Mouse (Mus musculus) heart, embryonic 10.5 days (tissue): ENCODE results near the gene Amz1. TPM values are rescaled to one million over a fixed set of nuclear protein-coding genes. Genes with fewer than 3 reads are reported as not detected.
A peak's percentile ranks its signal among the peaks of the same experiment; 100 is the strongest.

Experiments used
- DNase-seq: peaks from one replicate; pipeline ENCODE4 v3.0.0-alpha.2; 2017; ENCODE audit warnings: low spot score
- H3K27ac ChIP-seq: fragments of 300-500 bp; sonication (generic); 2 replicates; pipeline ENCODE4 v1.5.1; 2016; ENCODE audit warnings: mild to moderate bottlenecking
- H3K27me3 ChIP-seq: fragments of 300-500 bp; sonication (generic); 2 replicates; pipeline ENCODE4 v1.6.1; 2016; ENCODE audit warnings: mild to moderate bottlenecking; ENCODE audit not compliant: poor library complexity, insufficient read depth, severe bottlenecking
- H3K36me3 ChIP-seq: fragments of 300-500 bp; sonication (generic); 2 replicates; pipeline ENCODE4 v1.6.1; 2016; ENCODE audit warnings: mild to moderate bottlenecking, moderate library complexity
- H3K4me1 ChIP-seq: fragments of 300-500 bp; sonication (generic); 2 replicates; pipeline ENCODE4 v1.6.1; 2016; ENCODE audit warnings: mild to moderate bottlenecking
- H3K4me3 ChIP-seq: fragments of 300-500 bp; sonication (generic); 2 replicates; pipeline ENCODE4 v1.5.1; 2016; ENCODE audit warnings: mild to moderate bottlenecking, moderate library complexity
- H3K9me3 ChIP-seq: fragments of 300-500 bp; sonication (generic); 2 replicates; pipeline ENCODE4 v1.6.1; 2016; ENCODE audit warnings: mild to moderate bottlenecking, moderate library complexity
- WGBS: fragments of 180-500 bp; shearing (Covaris S2); methylation state at CpG from one replicate; pipeline ENCODE4 v1.1.7; 2016; 5-methylcytosine and 5-hydroxymethylcytosine counted together
- polyA plus RNA-seq: library from polyadenylated mRNA; unstranded; fragments of >200 nt; fragmentation: Nextera tagmentation; extraction: Ambion mirVana; gene quantifications from 2 replicates; pipeline ENCODE4 v1.2.1, GENCODE M21; 2016

The Amz1 gene
- polyA plus RNA-seq, 1 experiment from 2014 or later = 1.2 TPM

DNA sequence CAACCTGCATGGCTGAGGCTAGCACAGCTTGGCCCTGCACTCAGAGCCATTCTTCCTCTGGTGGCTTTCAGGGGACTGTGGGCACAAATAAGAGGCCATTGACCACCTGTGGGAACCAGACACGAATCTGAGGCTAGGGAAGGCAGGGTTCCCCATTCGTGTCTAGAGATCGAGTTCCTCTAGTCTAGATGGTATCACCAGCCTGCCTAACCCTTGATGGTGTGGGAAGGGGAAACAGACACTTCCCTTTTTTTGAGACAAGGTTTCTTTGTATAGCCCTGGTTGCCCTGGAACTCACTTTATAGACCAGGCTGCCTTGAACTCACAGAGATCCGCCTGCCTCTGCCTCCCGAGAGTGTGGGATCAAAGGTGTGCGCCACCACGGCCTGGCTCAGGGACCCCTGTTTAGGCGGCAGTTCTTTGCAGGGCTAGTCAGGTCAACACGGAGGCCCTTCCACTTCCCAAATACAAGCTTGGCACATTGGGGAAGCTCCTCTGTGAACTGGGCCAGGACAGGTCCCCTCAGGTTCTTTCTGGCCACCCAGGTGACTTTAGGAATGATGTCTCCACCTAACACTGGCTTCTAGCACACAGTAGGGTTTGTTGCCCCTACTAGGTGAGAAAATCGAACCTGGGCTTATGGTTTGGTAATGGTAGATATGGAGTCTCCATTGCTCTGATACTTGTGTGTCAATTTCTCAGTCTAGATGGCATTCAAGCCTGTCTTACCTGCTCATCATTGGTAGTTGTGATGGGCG lies 7.3 kb downstream of the Amz1 start:
- WGBS = 78% methylated on average over 11 of the region's 11 CpGs
- H3K27ac ChIP-seq = no peak overlapping the region
- H3K27me3 ChIP-seq = peaks cover 22% of the 10 kb centered on the region
- H3K36me3 ChIP-seq = no peaks in the 10 kb centered on the region
- no peak overlapping the region for H3K4me3 ChIP-seq
- peaks cover 18% of the 10 kb centered on the region for H3K4me1 ChIP-seq
- no peaks in the 10 kb centered on the region for H3K9me3 ChIP-seq
- no peak for DNase-seq

DNA sequence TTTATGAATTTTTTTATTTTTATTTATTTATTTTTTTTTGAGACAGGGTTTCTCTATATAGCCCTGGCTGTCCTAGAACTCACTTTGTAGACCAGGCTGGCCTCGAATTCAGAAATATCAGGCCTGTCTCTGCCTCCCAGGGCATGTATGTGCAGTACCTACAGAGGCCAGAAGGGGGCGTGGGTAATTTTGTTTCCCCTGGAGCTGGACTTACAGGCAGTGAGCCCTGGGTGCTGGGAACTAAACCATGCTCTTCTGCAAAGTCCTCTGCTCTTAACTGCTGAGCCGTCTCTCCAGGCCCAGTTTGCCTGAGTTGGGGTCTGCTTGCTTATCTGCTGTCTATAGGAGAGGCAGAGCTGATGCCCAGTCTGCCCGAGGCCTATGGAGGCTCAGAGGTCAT lies 8.3 kb downstream of the Amz1 start:
- Histone ChIP-seq H3K27me3 (peaks cover 31% of the 10 kb centered on the region), H3K4me3 (no peak overlapping the region), H3K36me3 (no peaks in the 10 kb centered on the region), H3K4me1 (peaks cover 13% of the 10 kb centered on the region), H3K9me3 (no peaks in the 10 kb centered on the region), H3K27ac (no peak overlapping the region)
- DNase-seq = no peak
- 62% methylated on average over 4 of the region's 4 CpGs for WGBS

DNA sequence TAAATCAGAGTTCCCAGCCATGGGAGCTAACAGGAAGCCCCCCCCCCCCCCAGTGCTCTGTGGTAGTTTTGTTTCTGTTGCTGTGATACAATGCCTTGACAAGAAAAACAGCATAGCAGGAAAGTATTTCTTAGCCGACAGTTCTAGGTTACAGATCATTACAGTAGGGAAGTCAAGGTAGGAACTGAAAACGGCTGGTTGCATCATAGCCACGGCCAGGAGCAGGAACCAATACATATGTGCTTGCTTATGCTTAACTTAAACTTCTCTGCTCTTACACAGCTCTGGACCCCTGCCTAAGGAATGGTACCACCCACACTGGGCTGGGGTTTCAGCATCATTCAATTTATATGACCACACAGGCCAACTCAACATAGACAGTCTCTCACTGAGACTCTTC lies 9.4 kb downstream of the Amz1 start:
- Histone ChIP-seq H3K36me3 (no peaks in the 10 kb centered on the region), H3K27me3 (peaks cover 41% of the 10 kb centered on the region), H3K4me3 (no peak overlapping the region), H3K27ac (no peak overlapping the region), H3K9me3 (no peaks in the 10 kb centered on the region), H3K4me1 (peaks cover 12% of the 10 kb centered on the region)
- no peak for DNase-seq
- 63% methylated on average over 3 of the region's 3 CpGs for WGBS

DNA sequence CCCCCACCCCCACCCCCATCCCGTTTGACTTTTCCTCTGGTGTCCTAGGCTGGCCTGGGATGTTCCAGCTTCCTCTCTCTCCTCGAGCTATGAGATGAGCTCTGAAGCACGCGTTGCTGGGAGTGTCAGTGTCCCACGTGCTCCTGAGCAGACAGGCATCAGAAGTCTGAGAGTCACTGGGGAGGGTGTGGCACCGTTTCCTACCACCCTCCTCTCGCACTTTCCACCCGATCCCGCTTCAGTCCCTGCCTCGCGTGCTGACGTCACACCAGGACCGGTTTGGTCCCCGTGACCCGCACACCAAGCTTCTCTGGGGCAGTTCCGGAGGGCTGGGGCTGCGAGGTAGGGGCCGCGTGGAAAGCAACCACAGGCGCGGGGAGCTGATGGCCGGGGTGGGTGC lies 11.4 kb downstream of the Amz1 start:
- Histone ChIP-seq H3K27me3 (peaks cover 49% of the 10 kb centered on the region), H3K27ac (peak overlapping the region; percentile 52; the same call in 1 of the 2 replicates), H3K36me3 (no peaks in the 10 kb centered on the region), H3K9me3 (no peaks in the 10 kb centered on the region), H3K4me3 (peak overlapping the region; percentile 58), H3K4me1 (peaks cover 12% of the 10 kb centered on the region)
- DNase-seq = no peak
- WGBS = 0% methylated on average over 22 of the region's 22 CpGs

DNA sequence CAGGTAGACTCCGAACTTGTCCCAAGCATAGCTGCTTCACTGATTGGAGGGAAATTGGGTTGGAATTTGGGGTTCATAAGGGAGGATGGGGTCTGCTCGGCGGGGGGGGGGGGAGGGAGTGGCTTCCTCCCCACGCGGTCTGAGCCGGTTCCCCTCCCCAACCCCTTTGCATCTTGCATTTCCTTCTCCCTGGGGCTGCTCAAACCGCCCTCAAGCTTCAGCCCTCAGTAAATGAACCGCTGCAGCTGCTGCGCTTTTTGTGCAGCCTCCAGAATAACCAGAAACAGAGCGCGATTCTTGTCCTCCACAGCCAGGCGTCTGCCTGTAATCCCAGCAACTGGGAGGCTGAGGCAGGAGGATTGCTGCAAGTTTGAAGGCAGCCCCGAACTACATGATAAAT lies 12.2 kb downstream of the Amz1 start:
- Histone ChIP-seq H3K9me3 (no peaks in the 10 kb centered on the region), H3K4me1 (peaks cover 12% of the 10 kb centered on the region), H3K4me3 (peak overlapping the region; percentile 58; the same call in 1 of the 2 replicates), H3K36me3 (no peaks in the 10 kb centered on the region), H3K27ac (no peak overlapping the region), H3K27me3 (peaks cover 49% of the 10 kb centered on the region)
- DNase-seq = no peak
- WGBS = 14% methylated on average over 12 of the region's 13 CpGs

DNA sequence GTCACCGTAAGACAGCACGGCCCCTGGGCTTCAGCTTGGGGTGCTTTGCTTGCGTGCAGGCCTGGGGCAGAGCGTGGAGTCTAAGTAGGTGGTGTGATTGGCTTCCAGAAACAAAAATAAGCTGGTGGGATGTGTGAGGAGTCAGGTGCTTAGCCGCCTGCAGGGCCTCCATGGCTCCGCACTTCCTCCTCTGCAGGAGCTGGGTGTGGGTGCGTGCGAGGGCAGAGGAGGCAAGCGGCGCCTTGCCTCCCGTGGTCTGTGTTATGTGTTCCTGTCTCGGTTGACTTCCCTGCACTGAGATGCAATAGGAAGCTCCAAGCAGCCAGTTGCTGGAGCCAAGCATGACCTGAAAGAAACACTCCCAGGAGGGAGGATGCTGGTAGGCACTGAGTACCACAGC lies 15.9 kb downstream of the Amz1 start:
- DNase-seq = no peak
- H3K27ac ChIP-seq = no peak overlapping the region

DNA sequence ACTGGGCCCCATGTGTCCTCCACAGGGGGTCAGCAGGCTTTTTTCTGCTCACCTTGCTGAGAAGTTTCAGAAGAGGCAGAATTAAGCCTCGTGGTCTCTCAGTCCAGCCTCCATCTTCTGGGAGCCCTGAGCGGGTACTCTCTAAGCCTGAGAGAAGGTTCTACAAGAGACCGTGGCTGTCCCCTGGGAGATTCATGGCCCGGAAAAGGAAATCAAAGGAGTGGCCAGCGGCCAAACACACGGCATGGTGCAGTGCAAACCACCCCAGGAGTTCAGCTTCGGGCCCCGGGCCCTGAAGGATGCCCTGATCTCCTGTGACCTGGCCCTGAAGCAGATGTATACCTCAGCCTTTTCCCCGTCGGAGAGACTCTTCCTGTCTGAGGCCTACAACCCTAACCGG lies 17.1 kb downstream of the Amz1 start:
- DNase-seq = no peak
- no peaks in the 10 kb centered on the region for H3K9me3 ChIP-seq
- peaks cover 29% of the 10 kb centered on the region for H3K27me3 ChIP-seq
- WGBS = 75% methylated on average over 11 of the region's 11 CpGs
- H3K36me3 ChIP-seq = no peaks in the 10 kb centered on the region
- H3K4me3 ChIP-seq = no peak overlapping the region
- H3K4me1 ChIP-seq = peaks cover 5% of the 10 kb centered on the region; the same call in 1 of the 2 replicates
- H3K27ac ChIP-seq = no peak overlapping the region

More for the DNA sequence above, 15.9 kb downstream of the Amz1 start:
- WGBS = 77% methylated on average over 12 of the region's 12 CpGs
- Histone ChIP-seq H3K9me3 (no peaks in the 10 kb centered on the region), H3K4me3 (no peak overlapping the region), H3K36me3 (no peaks in the 10 kb centered on the region), H3K27me3 (peaks cover 41% of the 10 kb centered on the region), H3K4me1 (peaks cover 14% of the 10 kb centered on the region)

DNA sequence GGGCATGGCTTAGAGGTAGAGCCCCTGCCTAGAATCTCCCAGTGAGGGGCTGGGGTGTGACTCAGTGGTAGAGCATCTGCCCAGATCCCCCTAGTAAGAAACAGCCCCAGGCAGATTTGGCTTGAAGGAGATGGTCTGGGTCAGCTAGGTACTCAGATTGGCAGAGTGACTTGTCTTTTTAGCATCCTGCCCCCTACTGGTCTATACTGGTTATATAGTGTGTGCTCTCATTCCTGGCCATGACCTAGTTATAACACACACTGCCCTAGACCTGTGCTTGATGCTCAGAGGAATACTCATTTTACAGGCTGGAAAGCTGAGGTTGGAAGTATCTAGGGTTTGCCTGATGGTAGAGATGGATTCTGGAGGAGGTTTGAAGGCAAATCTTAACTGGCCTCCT lies 17.9 kb downstream of the Amz1 start:
- H3K4me3 ChIP-seq = no peak overlapping the region
- H3K4me1 ChIP-seq = 0 out of 2 replicates have a peak, but pooled peaks cover 5% of the 10 kb centered on the region
- H3K9me3 ChIP-seq = no peaks in the 10 kb centered on the region
- no peak for DNase-seq
- H3K36me3 ChIP-seq = no peaks in the 10 kb centered on the region
- no peak overlapping the region for H3K27ac ChIP-seq
- peaks cover 21% of the 10 kb centered on the region for H3K27me3 ChIP-seq

DNA sequence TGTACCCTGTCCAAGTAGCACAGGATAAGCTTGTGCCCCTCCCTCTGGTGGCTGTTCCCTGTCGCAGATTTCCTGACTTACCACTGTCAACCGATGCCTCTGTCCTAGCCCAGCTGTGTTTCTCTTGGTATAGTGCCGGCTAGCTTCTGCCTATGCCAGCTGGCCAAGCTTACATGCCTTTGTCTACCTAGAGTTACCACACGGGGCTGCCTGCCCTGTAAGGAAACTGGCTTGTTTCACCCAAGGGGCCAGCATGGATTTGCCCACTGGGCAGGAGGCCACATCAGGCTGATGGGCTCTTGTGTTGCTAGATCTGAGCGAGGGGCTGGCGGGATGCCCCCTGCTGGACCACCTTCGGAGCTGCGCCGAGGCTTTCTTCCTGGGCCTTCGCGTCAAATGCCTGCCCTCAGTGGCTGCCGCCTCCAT lies 19.8 kb downstream of the Amz1 start:
- H3K9me3 ChIP-seq = no peaks in the 10 kb centered on the region
- WGBS = 29% methylated on average over 12 of the region's 12 CpGs
- DNase-seq = no peak
- 0 out of 2 replicates have a peak, but pooled peaks cover 5% of the 10 kb centered on the region for H3K4me1 ChIP-seq
- no peaks in the 10 kb centered on the region for H3K36me3 ChIP-seq
- peaks cover 8% of the 10 kb centered on the region for H3K27me3 ChIP-seq
- H3K4me3 ChIP-seq = no peak overlapping the region; the same call in 1 of the 2 replicates
- peak overlapping the region; percentile 23 for H3K27ac ChIP-seq

DNA sequence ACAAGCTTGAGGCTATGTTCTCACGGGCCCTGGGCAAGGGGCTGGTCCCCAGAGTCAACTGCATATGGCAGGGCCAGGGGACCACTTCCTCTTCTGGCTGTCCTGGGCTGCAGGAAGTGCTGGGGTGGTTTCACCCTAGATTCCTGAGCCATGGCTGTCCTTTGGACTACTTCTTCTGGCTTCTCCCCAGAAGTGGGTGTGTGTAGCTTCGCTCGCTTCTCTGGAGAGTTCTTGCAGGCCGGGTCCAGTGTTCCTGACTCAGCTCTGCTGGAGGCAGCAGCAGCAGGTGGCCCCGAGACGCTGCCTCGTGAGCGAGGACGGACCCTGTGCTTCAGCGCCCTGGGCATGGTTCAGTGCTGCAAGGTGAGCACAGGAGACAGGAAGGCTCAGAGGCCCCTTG lies 24.5 kb downstream of the Amz1 start:
- Histone ChIP-seq H3K9me3 (no peaks in the 10 kb centered on the region), H3K4me3 (no peak overlapping the region), H3K4me1 (peaks cover 12% of the 10 kb centered on the region), H3K36me3 (peaks cover 5% of the 10 kb centered on the region; the same call in 1 of the 2 replicates), H3K27me3 (no peaks in the 10 kb centered on the region), H3K27ac (no peak overlapping the region; the same call in 1 of the 2 replicates)
- DNase-seq = no peak
- WGBS = 79% methylated on average over 10 of the region's 10 CpGs

DNA sequence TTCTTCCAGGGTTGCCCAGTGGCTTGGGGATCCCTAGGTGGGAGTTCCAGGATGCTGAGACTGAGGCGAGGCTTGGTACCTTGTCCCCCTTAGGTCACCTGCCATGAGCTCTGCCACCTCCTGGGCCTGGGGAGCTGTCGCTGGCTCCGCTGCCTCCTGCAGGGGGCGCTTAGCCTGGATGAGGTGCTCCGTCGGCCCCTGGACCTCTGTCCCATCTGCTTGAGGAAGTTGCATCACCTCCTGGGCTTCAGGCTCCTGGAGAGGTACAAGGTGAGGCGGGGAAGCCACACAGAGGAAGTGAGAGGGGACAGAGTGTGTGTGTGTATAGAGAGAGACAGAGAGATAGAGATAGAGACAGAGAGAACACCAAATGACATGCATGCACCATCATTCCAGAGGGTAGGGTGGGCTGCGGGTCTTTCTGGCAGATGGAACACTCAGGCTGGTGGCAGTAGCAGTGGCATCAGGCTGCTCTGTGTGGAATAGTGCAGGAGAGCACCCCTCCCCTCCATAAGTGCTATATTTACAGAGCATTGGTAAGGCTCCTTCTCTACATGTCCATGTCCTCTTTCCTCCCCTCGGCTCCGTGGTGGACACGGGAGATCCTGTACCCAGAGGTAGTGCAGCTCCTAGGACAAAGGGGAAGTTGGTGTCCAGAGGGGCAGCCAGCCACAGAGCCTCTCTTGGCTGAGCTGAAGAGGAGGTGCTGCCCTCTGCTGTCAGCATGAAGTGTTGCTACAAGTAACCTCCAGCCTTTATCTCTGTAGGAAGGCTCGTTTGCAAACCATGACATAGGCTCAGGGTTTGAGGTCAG lies 25.3 kb downstream of the Amz1 start:
- Histone ChIP-seq H3K36me3 (peaks cover 5% of the 10 kb centered on the region; the same call in 1 of the 2 replicates), H3K4me1 (peaks cover 8% of the 10 kb centered on the region), H3K9me3 (no peaks in the 10 kb centered on the region), H3K4me3 (peak overlapping the region; percentile 45), H3K27ac (peak overlapping the region; percentile 81), H3K27me3 (no peaks in the 10 kb centered on the region)
- DNase-seq = peak; percentile 86
- 12% methylated on average over 12 of the region's 12 CpGs for WGBS

DNA sequence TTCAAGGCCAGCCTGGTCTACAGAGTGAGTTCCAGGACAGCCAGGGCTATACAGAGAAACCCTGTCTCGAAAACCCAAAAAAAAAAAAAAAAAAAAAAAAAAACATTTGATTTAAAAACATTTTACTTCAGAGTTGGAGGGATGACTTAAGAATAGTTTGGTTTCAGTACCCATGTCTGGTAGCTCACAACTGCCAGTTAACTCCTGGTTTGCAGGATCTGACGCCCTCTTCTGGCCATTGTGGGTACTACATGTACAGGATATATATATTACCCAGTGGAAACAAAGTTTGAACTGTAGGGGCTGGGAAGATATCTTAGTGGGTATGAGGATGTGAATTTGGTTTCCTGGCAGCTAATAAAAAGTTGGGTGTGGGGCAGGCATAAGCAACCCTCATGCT lies 27.0 kb downstream of the Amz1 start:
- DNase-seq = no peak
- peaks cover 5% of the 10 kb centered on the region; the same call in 1 of the 2 replicates for H3K36me3 ChIP-seq
- no peak overlapping the region for H3K4me3 ChIP-seq
- WGBS = 2% methylated on average over 1 of the region's 2 CpGs
- H3K27ac ChIP-seq = no peak overlapping the region
- no peaks in the 10 kb centered on the region for H3K27me3 ChIP-seq
- no peaks in the 10 kb centered on the region for H3K9me3 ChIP-seq
- H3K4me1 ChIP-seq = peaks cover 12% of the 10 kb centered on the region

DNA sequence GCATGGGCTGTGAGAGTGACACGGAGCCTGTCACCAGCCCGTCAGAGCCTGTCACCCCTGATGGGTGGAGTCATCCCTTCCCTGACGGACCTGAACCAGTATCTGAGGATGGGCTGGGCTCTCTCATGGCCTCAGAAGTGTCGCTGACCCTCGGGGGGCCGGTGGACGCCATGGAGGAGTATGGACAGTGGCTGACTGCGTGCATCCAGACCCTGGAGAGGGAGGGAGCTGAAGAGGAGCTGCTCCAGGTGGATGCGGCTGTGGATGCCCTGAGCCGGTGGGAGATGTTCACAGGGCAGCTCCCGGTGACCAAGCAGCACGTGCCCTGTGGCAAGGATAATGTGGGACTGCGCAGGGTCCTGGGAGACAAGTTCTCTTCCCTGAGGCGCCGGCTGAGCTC lies 28.1 kb downstream of the Amz1 start:
- Histone ChIP-seq H3K27me3 (no peaks in the 10 kb centered on the region), H3K36me3 (peaks cover 5% of the 10 kb centered on the region; the same call in 1 of the 2 replicates), H3K4me3 (no peak overlapping the region), H3K4me1 (peaks cover 23% of the 10 kb centered on the region), H3K27ac (no peak overlapping the region), H3K9me3 (no peaks in the 10 kb centered on the region)
- no peak for DNase-seq
- 87% methylated on average over 15 of the region's 15 CpGs for WGBS
